Mouse (Mus musculus) lung, postnatal 25 days (tissue): ENCODE data around the gene Tsc22d4.
A peak's percentile ranks its signal among the peaks of the same experiment; 100 is the strongest.
"Not testable (repeated sequence)": the region's sequence is repeated elsewhere in the genome, so short reads cannot be mapped to it uniquely, and the experiment has no call there.

Experiments
- DNase-seq: peaks from one replicate; pipeline ENCODE4 v3.0.0; 2022; ENCODE audit warnings: low spot score

Tsc22d4 gene

GRCm38 (mm10) chr5:137741023-137741931 is 4.3 kb upstream of the Tsc22d4 start, which contains the start of gene Nyap1:
Gene Nyap1 (minus strand): TSS chr5:137741607.
- DNase-seq, result peak; percentile 62

DNA sequence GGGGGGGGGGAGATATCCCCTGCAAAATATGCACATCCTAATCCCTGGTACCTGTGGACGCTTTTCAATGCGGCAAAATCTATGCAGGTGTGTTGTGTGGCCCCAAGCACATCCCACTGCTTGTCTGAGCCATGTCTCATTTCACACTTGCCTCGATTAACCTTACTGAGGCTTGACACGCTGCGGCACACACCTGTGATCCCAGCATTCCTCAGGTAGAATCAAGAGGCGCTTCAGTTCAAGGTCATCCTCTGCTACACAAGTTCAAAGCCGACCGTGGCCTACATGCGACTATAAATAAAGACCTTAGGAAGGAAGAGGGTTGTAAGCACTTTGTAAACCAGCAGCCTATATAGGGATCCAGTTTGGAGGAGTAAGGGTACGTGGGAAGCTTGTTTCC is 3.5 kb upstream of the Tsc22d4 start:
- no peak for DNase-seq

- no peak for DNase-seq
These were observed 2.7 kb upstream of the Tsc22d4 start for GRCm38 (mm10) chr5:137742836-137743235.

DNA sequence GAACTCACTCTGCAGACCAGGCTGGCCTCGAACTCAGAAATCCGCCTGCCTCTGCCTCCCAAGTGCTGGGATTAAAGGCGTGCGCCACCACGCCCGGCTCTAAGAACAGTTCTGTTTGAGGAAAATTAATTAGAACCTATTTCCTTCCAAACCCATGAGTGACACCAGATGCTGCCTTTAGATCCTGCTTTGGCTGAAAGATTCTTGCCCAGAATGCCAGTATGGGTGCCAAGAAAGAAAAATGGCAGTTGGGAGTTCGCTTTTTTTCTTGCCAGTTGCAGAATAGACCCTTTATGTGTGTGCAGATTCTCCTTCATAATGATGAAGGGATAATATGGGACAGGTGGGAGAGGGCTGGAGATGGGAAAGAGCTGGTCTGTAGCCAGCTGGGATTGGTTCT is 1.3 kb upstream of the Tsc22d4 start:
- DNase-seq, result no peak

DNA sequence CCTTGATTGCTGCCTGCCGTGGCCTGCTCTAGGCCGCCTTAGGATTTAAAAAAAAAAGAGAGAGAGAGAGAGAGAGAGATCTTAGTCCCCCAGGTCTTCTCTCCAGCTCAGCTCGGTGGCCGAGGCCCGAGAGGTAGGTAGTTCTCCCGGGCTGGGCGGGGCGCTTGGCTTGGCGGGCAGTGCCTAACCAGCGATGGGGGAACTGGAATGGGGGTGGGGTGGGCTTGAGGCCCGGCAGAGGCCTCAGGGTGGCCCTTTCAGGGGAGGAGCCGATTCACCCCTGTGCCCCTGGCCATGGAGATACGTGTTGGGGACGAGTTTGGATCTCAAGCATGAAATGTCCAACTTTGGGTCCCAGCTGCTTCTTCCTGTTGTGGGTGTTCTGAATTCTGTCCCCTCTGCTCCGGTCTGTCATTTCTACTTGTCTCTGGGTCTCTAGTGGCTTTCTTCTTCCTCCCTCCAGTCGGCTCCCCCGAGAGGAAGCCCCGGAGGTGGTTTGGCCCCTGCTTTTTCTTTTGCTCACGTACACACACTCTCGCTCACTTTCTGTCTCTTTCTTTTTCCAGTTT is 836 bp downstream of the Tsc22d4 start:
- DNase-seq, result peak; percentile 70

- no peak for DNase-seq
These were observed 1.4 kb downstream of the Tsc22d4 start for GRCm38 (mm10) chr5:137746851-137747325.

GRCm38 (mm10) chr5:137747326-137747961 is 1.9 kb downstream of the Tsc22d4 start:
- peak; percentile 46 for DNase-seq

DNA sequence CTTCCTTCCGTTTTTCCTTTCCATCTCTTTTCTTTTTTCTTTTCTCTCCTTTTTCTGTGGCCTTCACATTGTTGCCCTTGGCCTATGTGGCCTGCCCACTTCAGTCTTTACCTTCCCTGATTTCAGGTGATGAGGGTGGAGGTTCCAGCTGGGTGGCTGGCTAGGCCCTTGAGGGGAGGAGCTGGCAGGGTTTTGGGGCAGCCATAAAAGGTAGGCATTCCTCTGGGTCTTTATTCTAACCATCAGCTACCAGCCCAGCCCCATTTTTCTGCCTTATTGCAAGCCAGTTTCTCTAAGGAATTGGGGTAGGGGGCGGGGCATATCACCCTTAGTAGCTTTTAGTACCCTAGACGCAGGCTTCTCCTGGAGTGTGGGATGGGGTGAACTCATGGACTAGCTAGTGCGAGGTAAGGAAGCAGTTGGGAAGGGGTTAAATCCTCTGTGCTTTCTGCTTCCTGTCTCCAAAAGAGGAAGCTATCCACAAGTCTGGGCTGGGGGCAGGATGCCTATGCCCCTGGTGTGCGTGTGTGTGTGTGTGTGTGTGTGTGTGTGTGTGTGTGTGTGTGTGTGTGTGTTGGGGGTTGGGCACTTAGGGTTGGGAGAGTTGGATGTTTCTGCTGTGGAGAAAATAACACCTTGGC is 2.7 kb downstream of the Tsc22d4 start:
- no peak for DNase-seq

GRCm38 (mm10) chr5:137749196-137749836 is 3.8 kb downstream of the Tsc22d4 start:
- peak; percentile 21 for DNase-seq

DNA sequence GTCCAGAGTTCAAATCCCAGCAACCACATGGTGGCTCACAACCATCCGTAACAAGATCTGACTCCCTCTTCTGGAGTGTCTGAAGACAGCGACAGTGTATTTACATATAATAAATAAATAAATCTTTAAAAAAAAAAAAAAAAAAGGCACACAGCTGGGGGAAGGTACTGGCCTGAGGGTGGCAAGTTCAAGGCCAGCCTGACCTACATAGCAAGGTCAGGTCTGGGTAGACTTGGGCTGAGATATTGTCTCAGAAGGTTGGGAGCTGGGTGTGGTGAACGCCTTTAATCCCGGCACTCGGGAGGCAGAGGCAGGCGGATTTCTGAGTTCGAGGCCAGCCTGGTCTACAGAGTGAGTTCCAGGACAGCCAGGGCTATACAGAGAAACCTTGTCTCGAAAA is 4.7 kb downstream of the Tsc22d4 start:
- not testable (repeated sequence) for DNase-seq

DNA sequence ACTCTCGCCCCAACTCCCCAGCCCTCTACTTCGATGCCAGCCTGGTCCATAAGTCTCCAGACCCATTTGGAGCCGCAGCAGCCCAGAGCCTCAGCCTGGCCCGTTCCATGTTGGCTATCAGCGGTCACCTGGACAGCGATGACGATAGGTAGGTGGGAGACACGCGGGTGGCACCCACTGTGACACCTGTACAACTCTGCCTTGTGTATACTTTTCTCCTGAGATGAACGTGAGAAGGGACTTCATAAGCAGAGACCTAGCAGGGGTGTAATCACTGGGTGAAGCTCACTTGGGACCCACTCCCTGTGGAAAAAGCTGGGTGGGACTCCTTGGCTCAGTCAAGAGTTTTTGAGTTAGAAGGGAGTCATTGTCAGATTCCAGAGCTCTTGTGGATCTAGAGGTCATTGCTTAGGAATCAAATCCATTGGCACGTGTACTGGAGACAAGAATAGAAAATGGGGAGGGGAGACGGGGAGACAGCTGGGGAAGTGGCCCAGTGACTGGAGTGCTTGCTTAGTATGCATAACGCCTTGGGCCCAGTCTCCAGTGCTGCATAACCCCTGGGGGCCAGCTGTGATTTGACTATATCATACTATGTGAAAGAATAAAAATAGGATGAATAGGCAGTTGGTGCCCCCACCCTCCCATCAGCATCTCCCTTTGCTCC is 5.8 kb downstream of the Tsc22d4 start:
- DNase-seq, result no peak

DNA sequence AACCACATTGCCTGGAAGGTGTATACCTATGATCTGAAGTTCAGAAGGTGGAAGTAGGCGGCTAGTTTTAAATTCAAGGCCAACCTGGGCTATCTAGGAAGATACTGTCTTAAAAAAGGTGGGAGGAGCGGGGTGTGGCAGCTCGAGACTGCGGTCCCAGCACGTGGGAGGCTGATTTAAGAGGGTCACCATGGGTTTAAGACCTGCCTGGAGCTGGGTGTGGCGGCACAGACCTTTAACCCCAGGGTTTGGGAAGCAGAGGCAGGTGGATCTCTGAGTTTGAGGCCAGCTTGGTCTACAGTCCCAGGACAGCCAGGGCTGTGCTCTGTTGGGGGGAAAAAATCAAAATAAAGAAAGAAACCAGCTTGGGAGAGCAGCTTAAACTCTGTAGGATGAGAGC is 6.5 kb downstream of the Tsc22d4 start:
- DNase-seq, result no peak

DNA sequence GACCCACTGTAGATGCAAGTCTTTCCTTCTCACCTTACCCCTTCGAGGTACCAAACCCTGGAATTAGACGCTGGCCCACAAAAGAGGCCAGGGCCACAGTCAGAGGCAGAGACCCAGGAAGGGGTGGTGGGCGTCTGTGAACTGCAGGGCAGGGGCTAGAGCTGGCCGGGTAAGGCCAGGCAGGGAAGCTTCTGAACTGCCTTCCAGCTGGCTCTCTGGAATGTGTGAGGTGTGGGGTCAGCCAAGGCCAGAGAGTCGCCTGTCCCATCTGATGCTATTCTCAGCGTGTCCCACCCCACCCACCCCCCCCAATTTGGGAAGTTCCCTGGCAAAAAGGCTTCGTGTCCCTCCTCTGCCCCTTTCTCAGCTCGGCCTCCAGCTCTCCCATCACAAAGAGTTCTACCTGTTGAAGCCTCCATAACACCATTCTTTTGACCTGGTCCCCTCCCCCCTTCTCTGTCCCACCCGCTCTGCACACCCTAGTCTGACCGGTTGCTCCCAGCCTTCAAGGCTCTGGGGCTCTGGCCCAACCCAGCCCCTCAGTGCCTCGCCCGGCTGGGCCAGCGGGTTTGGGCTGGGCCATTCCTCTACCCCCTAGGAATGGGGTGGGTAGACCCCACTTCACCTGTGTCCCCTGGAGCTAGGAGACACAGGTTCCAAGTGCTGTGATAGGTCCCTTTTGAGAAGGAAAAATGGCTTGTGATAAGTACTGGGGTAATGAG is 7.7 kb downstream of the Tsc22d4 start:
- DNase-seq, result no peak

DNA sequence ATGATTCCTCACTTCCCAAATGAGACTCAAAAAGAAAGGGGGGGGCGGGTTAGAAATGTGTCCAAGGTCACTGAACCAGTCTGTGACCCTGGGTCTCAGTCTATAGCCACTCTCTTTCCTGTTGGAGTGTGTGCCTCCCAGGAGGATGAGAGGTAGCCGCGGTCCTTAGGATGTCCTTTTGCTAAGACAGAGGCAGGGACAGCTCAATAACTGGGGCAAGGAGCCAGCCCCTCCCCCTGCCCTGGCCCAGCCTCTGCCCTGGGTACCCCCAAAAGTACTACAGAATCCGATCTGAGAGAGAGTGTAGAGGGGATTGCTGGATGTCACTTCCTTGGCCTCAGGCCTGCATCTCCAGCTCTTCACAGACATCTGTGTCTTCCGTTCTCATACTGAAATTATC is 9.9 kb downstream of the Tsc22d4 start:
- DNase-seq, result no peak

- no peak for DNase-seq
These were observed 10.6 kb downstream of the Tsc22d4 start for GRCm38 (mm10) chr5:137756106-137756505.

GRCm38 (mm10) chr5:137756882-137757661 is 11.5 kb downstream of the Tsc22d4 start:
- peak; percentile 87 for DNase-seq

DNA sequence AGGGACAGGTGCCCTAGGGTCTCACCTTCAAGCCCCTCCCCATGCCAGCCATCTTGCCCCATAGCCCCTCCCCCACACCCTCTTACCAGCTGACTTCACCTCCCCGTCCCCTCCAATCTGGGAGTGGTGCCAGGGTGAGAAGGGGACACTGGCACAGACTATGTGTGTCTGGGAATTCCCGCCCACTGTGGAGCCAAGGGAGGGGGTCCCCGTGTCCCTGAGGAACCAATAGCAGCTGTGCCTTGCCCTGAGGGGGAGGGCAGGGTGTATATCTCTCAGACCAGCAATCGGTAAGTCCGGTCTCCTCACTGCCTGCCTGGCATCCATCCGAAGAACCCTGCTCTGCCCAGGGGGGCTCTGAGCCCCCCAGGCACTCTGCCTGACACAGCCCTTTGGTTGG is 12.4 kb downstream of the Tsc22d4 start:
- DNase-seq, result no peak

DNA sequence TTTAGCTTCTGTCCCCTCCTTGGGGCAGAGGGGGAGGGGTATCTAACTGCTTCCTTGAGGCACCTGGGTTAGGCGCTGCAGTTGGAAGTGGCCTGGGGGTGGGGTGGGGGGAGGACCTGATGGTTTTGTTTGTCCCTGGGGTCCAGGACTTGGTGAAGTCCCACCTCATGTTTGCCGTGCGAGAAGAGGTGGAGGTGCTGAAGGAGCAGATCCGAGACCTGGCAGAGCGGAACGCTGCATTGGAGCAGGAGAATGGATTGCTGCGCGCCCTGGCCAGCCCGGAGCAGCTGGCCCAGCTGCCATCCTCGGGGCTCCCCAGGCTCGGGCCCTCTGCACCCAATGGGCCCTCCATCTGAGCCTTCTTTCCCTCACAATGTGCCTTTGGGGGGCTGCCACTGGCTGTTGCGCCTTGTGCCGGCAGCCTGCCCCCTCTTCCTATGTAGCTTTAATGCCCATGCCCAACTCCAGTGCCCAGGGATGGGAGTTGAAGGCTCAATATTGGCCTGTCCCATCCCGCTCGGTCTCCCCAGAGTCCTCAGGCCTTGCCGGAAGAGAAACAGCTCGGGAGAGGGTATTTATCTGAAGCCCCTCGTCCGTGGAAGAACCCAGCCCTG is 13.5 kb downstream of the Tsc22d4 start:
- no peak for DNase-seq

- DNase-seq, result peak; percentile 91
These were observed 14.5 kb downstream of the Tsc22d4 start for GRCm38 (mm10) chr5:137759971-137760412.
